Mouse (Mus musculus): ENCODE data around the gene Gm11565. TPM values are rescaled to one million over a fixed set of nuclear protein-coding genes. Genes with fewer than 3 reads are reported as not detected.
A peak's percentile ranks its signal among the peaks of the same experiment; 100 is the strongest.

The Gm11565 gene
- polyA plus RNA-seq, 1 experiment: not detected

GRCm38 (mm10) chr11:99948175-99948574 is 33.6 kb downstream of the Gm11565 start, which contains the start of gene Krtap9-5:
TSS of gene Krtap9-5 (plus strand) at chr11:99948475.
- H3K27me3 ChIP-seq (ENCODE audit: control insufficient read depth, insufficient read depth, low read length, poor library complexity, severe bottlenecking): no peaks in the 10 kb centered on the region; the same call in 1 of the 2 replicates
- H3K27ac ChIP-seq (ENCODE audit: insufficient read depth, low read length): no peak within 1 kb of the TSS
- H3K9ac ChIP-seq (ENCODE audit: low read depth, poor library complexity, severe bottlenecking): no peak within 1 kb of the TSS
- no peaks in the 10 kb centered on the region for H3K4me1 ChIP-seq (ENCODE audit: control insufficient read depth, insufficient read depth, low read length)
- H3K9me3 ChIP-seq (replicated peaks; ENCODE audit: control insufficient read depth, insufficient read depth, low read length, poor library complexity, severe bottlenecking): no peaks in the 10 kb centered on the region
- no peak within 1 kb of the TSS for H3K4me3 ChIP-seq (ENCODE audit: low read depth, low read length)
- TF ChIP-seq POLR2A (IDR thresholded peaks at IDR 0.05; ENCODE audit: insufficient read depth, low read length) (no peak), CTCF (IDR thresholded peaks at IDR 0.05; ENCODE audit: low read depth, low read length) (no peak), EP300 (IDR thresholded peaks at IDR 0.05; ENCODE audit: insufficient read depth, low read depth, low read length) (no peak)
- no peaks in the 10 kb centered on the region for H3K36me3 ChIP-seq (ENCODE audit: control insufficient read depth, insufficient read depth, low read length, poor library complexity, severe bottlenecking)

- H3K27ac ChIP-seq (ENCODE audit: insufficient read depth, low read length): no peak overlapping the region
- no peaks in the 10 kb centered on the region for H3K4me1 ChIP-seq (ENCODE audit: control insufficient read depth, insufficient read depth, low read length)
- H3K4me3 ChIP-seq (ENCODE audit: low read depth, low read length): no peak overlapping the region
These were observed 49.7 kb downstream of the Gm11565 start for GRCm38 (mm10) chr11:99964213-99964612.

More at GRCm38 (mm10) chr11:99964213-99964612, 49.7 kb downstream of the Gm11565 start:
- Histone ChIP-seq H3K9ac (ENCODE audit: low read depth, poor library complexity, severe bottlenecking) (no peak overlapping the region), H3K36me3 (ENCODE audit: control insufficient read depth, insufficient read depth, low read length, poor library complexity, severe bottlenecking) (no peaks in the 10 kb centered on the region), H3K27me3 (ENCODE audit: control insufficient read depth, insufficient read depth, low read length, poor library complexity, severe bottlenecking) (no peaks in the 10 kb centered on the region), H3K9me3 (replicated peaks; ENCODE audit: control insufficient read depth, insufficient read depth, low read length, poor library complexity, severe bottlenecking) (no peaks in the 10 kb centered on the region)
- TF ChIP-seq CTCF (IDR thresholded peaks at IDR 0.05; ENCODE audit: low read depth, low read length): peak; percentile 56
- no peak for TF ChIP-seq EP300 (IDR thresholded peaks at IDR 0.05; ENCODE audit: insufficient read depth, low read depth, low read length)
- TF ChIP-seq POLR2A (IDR thresholded peaks at IDR 0.05; ENCODE audit: insufficient read depth, low read length): no peak

Other genes starting within 250 kb of the Gm11565 start
- not detected in 2 replicates for gene Krtap4-6, start 248.8 kb upstream of the Gm11565 start, polyA plus RNA-seq (2011; ENCODE audit: insufficient read depth, insufficient read length, low read depth, missing spikeins)
- gene Gm14190, start 224.0 kb upstream of the Gm11565 start, polyA plus RNA-seq (2011; ENCODE audit: insufficient read depth, insufficient read length, low read depth, missing spikeins): not detected in 2 replicates
- gene Gm14180, start 180.5 kb upstream of the Gm11565 start, polyA plus RNA-seq (2011; ENCODE audit: insufficient read depth, insufficient read length, low read depth, missing spikeins): not detected in 2 replicates
- not detected in 2 replicates for gene Gm11595, start 141.8 kb upstream of the Gm11565 start, polyA plus RNA-seq (2011; ENCODE audit: insufficient read depth, insufficient read length, low read depth, missing spikeins)
- not detected in 2 replicates for gene Krtap4-8, start 134.0 kb upstream of the Gm11565 start, polyA plus RNA-seq (2011; ENCODE audit: insufficient read depth, insufficient read length, low read depth, missing spikeins)
- not detected in 2 replicates for gene Krtap4-9, start 129.6 kb upstream of the Gm11565 start, polyA plus RNA-seq (2011; ENCODE audit: insufficient read depth, insufficient read length, low read depth, missing spikeins)
- not detected in 2 replicates for gene Gm11596, start 121.3 kb upstream of the Gm11565 start, polyA plus RNA-seq (2011; ENCODE audit: insufficient read depth, insufficient read length, low read depth, missing spikeins)
- not detected in 2 replicates for gene Gm11569, start 115.8 kb upstream of the Gm11565 start, polyA plus RNA-seq (2011; ENCODE audit: insufficient read depth, insufficient read length, low read depth, missing spikeins)
- gene Gm11554, start 110.3 kb upstream of the Gm11565 start, polyA plus RNA-seq (2011; ENCODE audit: insufficient read depth, insufficient read length, low read depth, missing spikeins): not detected in 2 replicates
- gene Krtap4-13, start 104.9 kb upstream of the Gm11565 start, polyA plus RNA-seq (2011; ENCODE audit: insufficient read depth, insufficient read length, low read depth, missing spikeins): not detected in 2 replicates
- not detected in 2 replicates for gene Gm11564, start 99.1 kb upstream of the Gm11565 start, polyA plus RNA-seq (2011; ENCODE audit: insufficient read depth, insufficient read length, low read depth, missing spikeins)
- gene 2300003K06Rik, start 76.7 kb upstream of the Gm11565 start, polyA plus RNA-seq (2011; ENCODE audit: insufficient read depth, insufficient read length, low read depth, missing spikeins): not detected in 2 replicates
- not detected in 2 replicates for gene Krtap4-16, start 63.1 kb upstream of the Gm11565 start, polyA plus RNA-seq (2011; ENCODE audit: insufficient read depth, insufficient read length, low read depth, missing spikeins)
- not detected in 2 replicates for gene Gm11568, start 56.8 kb upstream of the Gm11565 start, polyA plus RNA-seq (2011; ENCODE audit: insufficient read depth, insufficient read length, low read depth, missing spikeins)
- gene Gm11559, start 50.3 kb upstream of the Gm11565 start, polyA plus RNA-seq (2011; ENCODE audit: insufficient read depth, insufficient read length, low read depth, missing spikeins): not detected in 2 replicates
- gene Krtap9-1, start 41.4 kb upstream of the Gm11565 start, polyA plus RNA-seq (2011; ENCODE audit: insufficient read depth, insufficient read length, low read depth, missing spikeins): not detected in 2 replicates
- gene Gm11567, start 35.6 kb upstream of the Gm11565 start, polyA plus RNA-seq (2011; ENCODE audit: insufficient read depth, insufficient read length, low read depth, missing spikeins): not detected in 2 replicates
- not detected in 2 replicates for gene Krtap31-1, start 6.8 kb upstream of the Gm11565 start, polyA plus RNA-seq (2011; ENCODE audit: insufficient read depth, insufficient read length, low read depth, missing spikeins)
- not detected in 2 replicates for gene Krtap31-2, start 21.5 kb downstream of the Gm11565 start, polyA plus RNA-seq (2011; ENCODE audit: insufficient read depth, insufficient read length, low read depth, missing spikeins)
- not detected in 2 replicates for gene Krtap9-5, start 33.7 kb downstream of the Gm11565 start, polyA plus RNA-seq (2011; ENCODE audit: insufficient read depth, insufficient read length, low read depth, missing spikeins)
- not detected in 2 replicates for gene Krtap29-1, start 64.3 kb downstream of the Gm11565 start, polyA plus RNA-seq (2011; ENCODE audit: insufficient read depth, insufficient read length, low read depth, missing spikeins)
- not detected in 2 replicates for gene Krtap16-1, start 71.8 kb downstream of the Gm11565 start, polyA plus RNA-seq (2011; ENCODE audit: insufficient read depth, insufficient read length, low read depth, missing spikeins)
- gene Krtap17-1, start 79.2 kb downstream of the Gm11565 start, polyA plus RNA-seq (2011; ENCODE audit: insufficient read depth, insufficient read length, low read depth, missing spikeins): not detected in 2 replicates
- gene Krt33a, start 101.5 kb downstream of the Gm11565 start, polyA plus RNA-seq (2011; ENCODE audit: insufficient read depth, insufficient read length, low read depth, missing spikeins): not detected in 2 replicates
- gene Krt33b, start 115.1 kb downstream of the Gm11565 start, polyA plus RNA-seq (2011; ENCODE audit: insufficient read depth, insufficient read length, low read depth, missing spikeins): not detected in 2 replicates
- not detected in 2 replicates for gene Krt34, start 126.8 kb downstream of the Gm11565 start, polyA plus RNA-seq (2011; ENCODE audit: insufficient read depth, insufficient read length, low read depth, missing spikeins)
- not detected in 2 replicates for gene Krt31, start 135.8 kb downstream of the Gm11565 start, polyA plus RNA-seq (2011; ENCODE audit: insufficient read depth, insufficient read length, low read depth, missing spikeins)
- gene Krt32, start 173.5 kb downstream of the Gm11565 start, polyA plus RNA-seq (2011; ENCODE audit: insufficient read depth, insufficient read length, low read depth, missing spikeins): not detected in 2 replicates
- gene Krt35, start 181.5 kb downstream of the Gm11565 start, polyA plus RNA-seq (2011; ENCODE audit: insufficient read depth, insufficient read length, low read depth, missing spikeins): not detected in 2 replicates
- gene Krt36, start 190.9 kb downstream of the Gm11565 start, polyA plus RNA-seq (2011; ENCODE audit: insufficient read depth, insufficient read length, low read depth, missing spikeins): not detected in 2 replicates
- gene Krt13, start 206.8 kb downstream of the Gm11565 start, polyA plus RNA-seq (2011; ENCODE audit: insufficient read depth, insufficient read length, low read depth, missing spikeins): not detected in 2 replicates
- gene Krt15, start 221.2 kb downstream of the Gm11565 start, polyA plus RNA-seq (2011; ENCODE audit: insufficient read depth, insufficient read length, low read depth, missing spikeins): 0.37 and 0.41 TPM in 2 replicates
- gene Krt19, start 233.9 kb downstream of the Gm11565 start, polyA plus RNA-seq (2011; ENCODE audit: insufficient read depth, insufficient read length, low read depth, missing spikeins): 83.7 and 93.1 TPM in 2 replicates